Mouse (Mus musculus): ENCODE data around the gene Fth1.

GRCm38 (mm10) chr19:10013913-10014312, 33.5 kb downstream of the Fth1 start:
- no peak for TF ChIP-seq CTCF (IDR thresholded peaks at IDR 0.05; ENCODE audit: low read depth)
- TF ChIP-seq EP300 (IDR thresholded peaks at IDR 0.05; ENCODE audit: low read depth): no peak

Measured in liver, postnatal 0 days (tissue).